Mouse (Mus musculus) forebrain, embryonic 11.5 days (tissue): ENCODE results near the gene Ociad2. TPM values are rescaled to one million over a fixed set of nuclear protein-coding genes. Genes with fewer than 3 reads are reported as not detected.
"Not testable (repeated sequence)": the region's sequence is repeated elsewhere in the genome, so short reads cannot be mapped to it uniquely, and the experiment has no call there.

Experiments
- ATAC-seq: fragments of 200-750 bp; cut with Nextera tagmentation; replicated peaks from 2 replicates; pipeline ENCODE4 v1.8.0; 2017; ENCODE audit warnings: moderate TSS enrichment; ENCODE audit not compliant: low FRiP score
- DNase-seq: peaks from one replicate; pipeline ENCODE4 v3.0.0-alpha.2; 2017; ENCODE audit warnings: low spot score
- H3K27ac ChIP-seq: fragments of 300-500 bp; sonication (generic); 2 replicates; pipeline ENCODE4 v1.5.1; 2014; ENCODE audit warnings: low read depth, low read length
- H3K27me3 ChIP-seq: fragments of 300-500 bp; sonication (generic); 2 replicates; pipeline ENCODE4 v1.6.1; 2014; ENCODE audit warnings: mild to moderate bottlenecking, low read length, mixed read lengths; ENCODE audit not compliant: control insufficient read depth, insufficient read depth
- H3K36me3 ChIP-seq: fragments of 300-500 bp; sonication (generic); 2 replicates; pipeline ENCODE4 v1.6.1; 2014; ENCODE audit warnings: mild to moderate bottlenecking, low read length, moderate library complexity, mixed read lengths; ENCODE audit not compliant: control insufficient read depth, insufficient read depth
- H3K4me1 ChIP-seq: fragments of 300-500 bp; sonication (generic); replicated peaks from 2 replicates; pipeline ENCODE4 v1.6.1; 2014; ENCODE audit warnings: low read length, mixed read lengths; ENCODE audit not compliant: control insufficient read depth, insufficient read depth
- H3K4me2 ChIP-seq: fragments of 300-500 bp; sonication (generic); 2 replicates; pipeline ENCODE4 v1.6.1; 2014; ENCODE audit warnings: low read depth, mild to moderate bottlenecking, low read length, moderate library complexity, mixed read lengths; ENCODE audit not compliant: severe bottlenecking
- H3K4me3 ChIP-seq: fragments of 300-500 bp; sonication (generic); 2 replicates; pipeline ENCODE4 v1.5.1; 2014; ENCODE audit warnings: low read depth, low read length
- H3K9ac ChIP-seq: fragments of 300-500 bp; sonication (generic); 2 replicates; pipeline ENCODE4 v1.6.1; 2014; ENCODE audit warnings: low read length
- H3K9me3 ChIP-seq: fragments of 300-500 bp; sonication (generic); 2 replicates; pipeline ENCODE4 v1.6.1; 2016; ENCODE audit warnings: low read length, mixed read lengths; ENCODE audit not compliant: control insufficient read depth
- WGBS: fragments of 180-500 bp; shearing (Covaris S2); extraction: QIAGEN DNeasy Blood & Tissue Kit; methylation state at CpG from one replicate; pipeline ENCODE4 v1.1.7; 2014; 5-methylcytosine and 5-hydroxymethylcytosine counted together
- polyA plus RNA-seq: library from polyadenylated mRNA; unstranded; fragments of >200 nt; fragmentation: Nextera tagmentation; extraction: Ambion mirVana; gene quantifications from 2 replicates; pipeline ENCODE4 v1.2.1, GENCODE M21; 2014

Gene Ociad2
- polyA plus RNA-seq, 1 experiment from 2014 or later: 8.8 TPM

- H3K4me2 ChIP-seq: no peak overlapping the region
- no peaks in the 10 kb centered on the region for H3K27me3 ChIP-seq
- H3K4me1 ChIP-seq: no peaks in the 10 kb centered on the region
- WGBS: 87% methylated on average over 5 of the region's 5 CpGs
- no peaks in the 10 kb centered on the region for H3K36me3 ChIP-seq
- DNase-seq (no peak), ATAC-seq (no peak)
- H3K9me3 ChIP-seq: no peaks in the 10 kb centered on the region
- no peak overlapping the region for H3K4me3 ChIP-seq
- no peak overlapping the region for H3K27ac ChIP-seq
- no peak overlapping the region for H3K9ac ChIP-seq
Observed at GRCm38 (mm10) chr5:73323602-73324001, 17.2 kb downstream of the Ociad2 start.

- not testable (repeated sequence) for H3K9ac ChIP-seq, H3K27me3 ChIP-seq, H3K9me3 ChIP-seq, ATAC-seq, H3K27ac ChIP-seq, H3K4me2 ChIP-seq, H3K36me3 ChIP-seq, H3K4me1 ChIP-seq, DNase-seq, H3K4me3 ChIP-seq
- 92% methylated on average over 1 of the region's 1 CpGs for WGBS
Observed at GRCm38 (mm10) chr5:73322684-73323083, 18.1 kb downstream of the Ociad2 start.

GRCm38 (mm10) chr5:73319306-73319705, 21.5 kb downstream of the Ociad2 start:
- Histone ChIP-seq H3K4me1 (no peaks in the 10 kb centered on the region), H3K27me3 (no peaks in the 10 kb centered on the region), H3K9ac (no peak overlapping the region), H3K27ac (no peak overlapping the region), H3K36me3 (no peaks in the 10 kb centered on the region; the same call in 1 of the 2 replicates), H3K4me2 (no peak overlapping the region), H3K4me3 (no peak overlapping the region), H3K9me3 (no peaks in the 10 kb centered on the region)
- 91% methylated on average over 5 of the region's 5 CpGs for whole genome bisulfite sequencing
- DNase-seq: no peak
- no peak for ATAC-seq

GRCm38 (mm10) chr5:73314654-73315053, 26.2 kb downstream of the Ociad2 start:
- peaks cover 5% of the 10 kb centered on the region for H3K36me3 ChIP-seq
- 93% methylated on average over 2 of the region's 2 CpGs for WGBS

GRCm38 (mm10) chr5:73313591-73313990, 27.2 kb downstream of the Ociad2 start:
- H3K4me1 ChIP-seq: no peaks in the 10 kb centered on the region
- no peak overlapping the region for H3K4me3 ChIP-seq
- no peak overlapping the region for H3K4me2 ChIP-seq
- no peak overlapping the region for H3K9ac ChIP-seq
- H3K9me3 ChIP-seq: no peaks in the 10 kb centered on the region
- H3K27me3 ChIP-seq: no peaks in the 10 kb centered on the region
- DNase-seq (no peak), ATAC-seq (no peak)
- WGBS: 96% methylated on average over 10 of the region's 10 CpGs
- H3K27ac ChIP-seq: no peak overlapping the region
- H3K36me3 ChIP-seq: peaks cover 5% of the 10 kb centered on the region

More at GRCm38 (mm10) chr5:73314654-73315053, 26.2 kb downstream of the Ociad2 start:
- no peaks in the 10 kb centered on the region for H3K27me3 ChIP-seq
- no peak overlapping the region for H3K4me3 ChIP-seq
- no peak for DNase-seq
- H3K27ac ChIP-seq: no peak overlapping the region
- ATAC-seq: no peak
- H3K4me1 ChIP-seq: no peaks in the 10 kb centered on the region
- no peaks in the 10 kb centered on the region for H3K9me3 ChIP-seq
- H3K4me2 ChIP-seq: no peak overlapping the region
- no peak overlapping the region for H3K9ac ChIP-seq

- no peak overlapping the region for H3K4me3 ChIP-seq
- no peak overlapping the region for H3K9ac ChIP-seq
- H3K4me1 ChIP-seq: no peaks in the 10 kb centered on the region
- H3K9me3 ChIP-seq: no peaks in the 10 kb centered on the region
- H3K27ac ChIP-seq: no peak overlapping the region
- no peak overlapping the region for H3K4me2 ChIP-seq
- H3K36me3 ChIP-seq: peaks cover 14% of the 10 kb centered on the region
- ATAC-seq (no peak), DNase-seq (no peak)
- WGBS: 94% methylated on average over 5 of the region's 5 CpGs
- H3K27me3 ChIP-seq: no peaks in the 10 kb centered on the region
Observed at GRCm38 (mm10) chr5:73311458-73311857, 29.4 kb downstream of the Ociad2 start.

GRCm38 (mm10) chr5:73310401-73310800, 30.4 kb downstream of the Ociad2 start:
- DNase-seq (no peak), ATAC-seq (no peak)
- no peaks in the 10 kb centered on the region for H3K4me1 ChIP-seq
- peaks cover 15% of the 10 kb centered on the region for H3K36me3 ChIP-seq
- H3K4me2 ChIP-seq: no peak overlapping the region
- no peak overlapping the region for H3K9ac ChIP-seq
- H3K9me3 ChIP-seq: no peaks in the 10 kb centered on the region
- H3K27ac ChIP-seq: no peak overlapping the region
- H3K4me3 ChIP-seq: no peak overlapping the region
- 92% methylated on average over 1 of the region's 1 CpGs for WGBS
- no peaks in the 10 kb centered on the region for H3K27me3 ChIP-seq

GRCm38 (mm10) chr5:73309496-73309895, 31.3 kb downstream of the Ociad2 start:
- H3K36me3 ChIP-seq: peaks cover 15% of the 10 kb centered on the region
- no peak for ATAC-seq
- no peak overlapping the region for H3K4me3 ChIP-seq
- no peak overlapping the region for H3K4me2 ChIP-seq
- H3K9me3 ChIP-seq: no peaks in the 10 kb centered on the region
- H3K4me1 ChIP-seq: no peaks in the 10 kb centered on the region
- no peak overlapping the region for H3K9ac ChIP-seq
- no peak overlapping the region for H3K27ac ChIP-seq
- WGBS: 91% methylated on average over 4 of the region's 4 CpGs
- H3K27me3 ChIP-seq: no peaks in the 10 kb centered on the region
- no peak for DNase-seq

- Histone ChIP-seq H3K9me3 (no peaks in the 10 kb centered on the region), H3K9ac (no peak overlapping the region), H3K27me3 (no peaks in the 10 kb centered on the region), H3K4me2 (no peak overlapping the region), H3K4me1 (no peaks in the 10 kb centered on the region), H3K4me3 (no peak overlapping the region), H3K36me3 (peaks cover 12% of the 10 kb centered on the region), H3K27ac (no peak overlapping the region)
- DNase-seq (no peak), ATAC-seq (no peak)
- WGBS: 98% methylated on average over 3 of the region's 3 CpGs
Observed at GRCm38 (mm10) chr5:73307297-73307696, 33.5 kb downstream of the Ociad2 start.
